Mouse (Mus musculus) spleen, adult 18-20 months (tissue): ENCODE measurements around the gene Ankfn1.

Source experiments
- DNase-seq, 2 experiments: peaks; one replicate each; pipeline ENCODE4 v3.0.0; 2022; ENCODE audit warnings: mixed read lengths in 2 of 2

The Ankfn1 gene

GRCm38 (mm10) chr11:89777431-89777830, at the start of gene Ankfn1:
Gene Ankfn1, minus strand, starts transcription at chr11:89777653.
- DNase-seq, result no peak

GRCm38 (mm10) chr11:89823661-89824446, 46.4 kb upstream of the Ankfn1 start:
- no peak for DNase-seq

GRCm38 (mm10) chr11:89818594-89818993, 41.1 kb upstream of the Ankfn1 start:
- DNase-seq, result no peak

- no peak for DNase-seq
Observed at GRCm38 (mm10) chr11:89811403-89811802, 34.0 kb upstream of the Ankfn1 start.

GRCm38 (mm10) chr11:89807998-89808397, 30.5 kb upstream of the Ankfn1 start:
- no peak for DNase-seq

GRCm38 (mm10) chr11:89804822-89805221, 27.4 kb upstream of the Ankfn1 start:
- DNase-seq, result no peak

GRCm38 (mm10) chr11:89803974-89804373, 26.5 kb upstream of the Ankfn1 start:
- DNase-seq, result no peak

- DNase-seq, result no peak
Observed at GRCm38 (mm10) chr11:89792709-89793108, 15.3 kb upstream of the Ankfn1 start.

GRCm38 (mm10) chr11:89776070-89776469, 1.4 kb downstream of the Ankfn1 start:
- no peak for DNase-seq

- no peak for DNase-seq
Observed at GRCm38 (mm10) chr11:89774913-89775312, 2.5 kb downstream of the Ankfn1 start.

- DNase-seq, result no peak
Observed at GRCm38 (mm10) chr11:89772941-89773340, 4.5 kb downstream of the Ankfn1 start.

GRCm38 (mm10) chr11:89765770-89766148, 11.7 kb downstream of the Ankfn1 start:
- no peak for DNase-seq

- DNase-seq, result no peak
Observed at GRCm38 (mm10) chr11:89765014-89765769, 12.3 kb downstream of the Ankfn1 start.

GRCm38 (mm10) chr11:89733973-89734693, 43.3 kb downstream of the Ankfn1 start:
- no peak for DNase-seq

- no peak for DNase-seq
Observed at GRCm38 (mm10) chr11:89733526-89733925, 43.9 kb downstream of the Ankfn1 start.

GRCm38 (mm10) chr11:89720847-89721246, 56.6 kb downstream of the Ankfn1 start:
- peak in 1 of 2 experiments; percentile 51 for DNase-seq

- no peak for DNase-seq
Observed at GRCm38 (mm10) chr11:89718491-89718982, 58.9 kb downstream of the Ankfn1 start.

- DNase-seq, result no peak
Observed at GRCm38 (mm10) chr11:89716351-89716750, 61.1 kb downstream of the Ankfn1 start.

GRCm38 (mm10) chr11:89708526-89708925, 68.9 kb downstream of the Ankfn1 start:
- no peak for DNase-seq

- no peak for DNase-seq
Observed at GRCm38 (mm10) chr11:89696431-89697403, 80.7 kb downstream of the Ankfn1 start.

- DNase-seq, result no peak
Observed at GRCm38 (mm10) chr11:89693686-89694085, 83.8 kb downstream of the Ankfn1 start.

- DNase-seq, result no peak
Observed at GRCm38 (mm10) chr11:89676922-89677321, 100.5 kb downstream of the Ankfn1 start.
